Mouse (Mus musculus) MN1 (cell line): ENCODE data around the gene Rfwd3.
"Not testable (repeated sequence)": the region's sequence is repeated elsewhere in the genome, so short reads cannot be mapped to it uniquely, and the experiment has no call there.

Experiments
- DNase-seq: peaks from one replicate; pipeline ENCODE4 v3.0.0-alpha.2; 2016; ENCODE audit warnings: low spot score

Rfwd3 gene

GRCm38 (mm10) chr8:111285603-111286002, 14.4 kb downstream of the Rfwd3 start:
- no peak for DNase-seq

GRCm38 (mm10) chr8:111282093-111282492, 17.9 kb downstream of the Rfwd3 start:
- no peak for DNase-seq

- DNase-seq, result no peak
Measured at GRCm38 (mm10) chr8:111268277-111268676, 31.7 kb downstream of the Rfwd3 start.

GRCm38 (mm10) chr8:111266161-111266560, 33.9 kb downstream of the Rfwd3 start:
- not testable (repeated sequence) for DNase-seq

GRCm38 (mm10) chr8:111264693-111265220, 35.3 kb downstream of the Rfwd3 start:
- no peak for DNase-seq

GRCm38 (mm10) chr8:111261981-111262381, 38.0 kb downstream of the Rfwd3 start:
- DNase-seq, result peak; percentile 67

- no peak for DNase-seq
Measured at GRCm38 (mm10) chr8:111260251-111260650, 39.8 kb downstream of the Rfwd3 start.

- DNase-seq, result no peak
Measured at GRCm38 (mm10) chr8:111259408-111259741, 40.6 kb downstream of the Rfwd3 start.

GRCm38 (mm10) chr8:111258631-111259407, 41.2 kb downstream of the Rfwd3 start, which contains the start of gene Glg1:
TSS of gene Glg1 (minus strand) at chr8:111259216.
- DNase-seq, result peak; percentile 98

GRCm38 (mm10) chr8:111258010-111258630, 41.9 kb downstream of the Rfwd3 start:
- no peak for DNase-seq

- DNase-seq, result no peak
Measured at GRCm38 (mm10) chr8:111252487-111253112, 47.4 kb downstream of the Rfwd3 start.

- DNase-seq, result no peak
Measured at GRCm38 (mm10) chr8:111250111-111250510, 49.9 kb downstream of the Rfwd3 start.

GRCm38 (mm10) chr8:111248136-111248535, 51.9 kb downstream of the Rfwd3 start:
- DNase-seq, result no peak

- not testable (repeated sequence) for DNase-seq
Measured at GRCm38 (mm10) chr8:111246864-111247263, 53.2 kb downstream of the Rfwd3 start.

- peak; percentile 33 for DNase-seq
Measured at GRCm38 (mm10) chr8:111246287-111246830, 53.7 kb downstream of the Rfwd3 start.

- no peak for DNase-seq
Measured at GRCm38 (mm10) chr8:111237301-111237700, 62.7 kb downstream of the Rfwd3 start.

- DNase-seq, result no peak
Measured at GRCm38 (mm10) chr8:111233730-111234129, 66.3 kb downstream of the Rfwd3 start.

GRCm38 (mm10) chr8:111224153-111224552, 75.9 kb downstream of the Rfwd3 start:
- peak; percentile 22 for DNase-seq
